Comparison of ENCODE assay signal across 7 mouse cellular contexts in the genomic region with DNA sequence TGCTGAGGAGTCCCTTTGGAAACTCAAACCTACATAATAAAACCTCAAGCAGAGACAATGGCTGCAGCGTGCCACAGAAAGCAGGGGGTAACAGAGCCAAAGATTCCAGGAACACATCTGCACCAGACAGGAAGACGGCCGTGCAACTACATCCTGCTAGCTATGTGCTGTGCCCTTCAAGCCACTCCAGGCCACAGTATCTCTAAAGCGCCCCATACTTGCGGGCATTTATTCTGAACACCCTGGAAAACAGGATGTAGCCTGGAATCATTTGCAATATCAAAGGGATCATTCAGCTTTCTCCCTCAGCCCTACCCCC.
DNase-seq lines count a peak whose midpoint lies in the region; ATAC-seq and TF ChIP-seq lines count a peak whose summit lies in the region.

No protein-coding gene starts in this region.

- peak overlapping the region; percentile 48 for H3K4me2 ChIP-seq in lung, embryonic 15.5 days
- peak overlapping the region; percentile 41 for H3K4me2 ChIP-seq in forebrain, embryonic 12.5 days
- peak overlapping the region; percentile 46 for H3K4me2 ChIP-seq in limb, embryonic 14.5 days (replicated peaks; ENCODE audit: low read depth, low read length, severe bottlenecking)
- peak overlapping the region; percentile 47 for H3K4me2 ChIP-seq in stomach, embryonic 15.5 days

- no peak for TF ChIP-seq POLR2A in limb, embryonic 14.5 days (IDR thresholded peaks at IDR 0.05; ENCODE audit: borderline replicate concordance, extremely low read depth, insufficient read depth, insufficient read length)

- no peaks in the 10 kb centered on the region for H3K9me3 ChIP-seq in lung, embryonic 15.5 days
- no peaks in the 10 kb centered on the region for H3K9me3 ChIP-seq in forebrain, embryonic 12.5 days
- no peaks in the 10 kb centered on the region for H3K9me3 ChIP-seq in limb, embryonic 14.5 days (ENCODE audit: control insufficient read depth, low read length)
- no peaks in the 10 kb centered on the region for H3K9me3 ChIP-seq in stomach, embryonic 15.5 days

- H3K9ac ChIP-seq in lung, embryonic 15.5 days = peak overlapping the region; percentile 13; the same call in 1 of the 2 replicates
- H3K9ac ChIP-seq in forebrain, embryonic 12.5 days = peak overlapping the region; percentile 5; the same call in 1 of the 2 replicates
- no peak overlapping the region; the same call in 1 of the 2 replicates for H3K9ac ChIP-seq in limb, embryonic 14.5 days (ENCODE audit: low read depth, low read length, severe bottlenecking)
- H3K9ac ChIP-seq in stomach, embryonic 15.5 days = no peak overlapping the region

- DNase-seq in lung, postnatal 36 days = no peak
- no peak for DNase-seq in limb, embryonic 14.5 days (ENCODE audit: low spot score)
- DNase-seq in adrenal gland, postnatal 25 days = no peak
- no peak for DNase-seq in urinary bladder, postnatal 4 days (ENCODE audit: low spot score in 2 of 2)

- peak overlapping the region; percentile 16; the same call in 1 of the 2 replicates for H3K4me3 ChIP-seq in lung, embryonic 15.5 days
- peak overlapping the region; percentile 19 for H3K4me3 ChIP-seq in forebrain, embryonic 12.5 days (replicated peaks)
- peak overlapping the region; percentile 15; the same call in 1 of the 2 replicates for H3K4me3 ChIP-seq in limb, embryonic 14.5 days (replicated peaks; ENCODE audit: low read length)
- H3K4me3 ChIP-seq in stomach, embryonic 15.5 days (replicated peaks) = peak overlapping the region; percentile 26

- peak overlapping the region; percentile 54 for H3K27ac ChIP-seq in lung, embryonic 15.5 days
- H3K27ac ChIP-seq in forebrain, embryonic 12.5 days = no peak overlapping the region
- H3K27ac ChIP-seq in limb, embryonic 14.5 days (replicated peaks; ENCODE audit: low read depth, low read length) = no peak overlapping the region
- H3K27ac ChIP-seq in stomach, embryonic 15.5 days = peak overlapping the region; percentile 17

- H3K27me3 ChIP-seq in lung, embryonic 15.5 days = no peaks in the 10 kb centered on the region
- peaks cover 6% of the 10 kb centered on the region; the same call in 1 of the 2 replicates for H3K27me3 ChIP-seq in forebrain, embryonic 12.5 days
- no peaks in the 10 kb centered on the region for H3K27me3 ChIP-seq in limb, embryonic 14.5 days (ENCODE audit: control insufficient read depth, insufficient read depth, low read length)
- no peaks in the 10 kb centered on the region for H3K27me3 ChIP-seq in stomach, embryonic 15.5 days (replicated peaks)

- WGBS in lung, embryonic 15.5 days = 28% methylated on average over 5 of the region's 5 CpGs
- 29% methylated on average over 5 of the region's 5 CpGs for WGBS in forebrain, embryonic 12.5 days
- WGBS in limb, embryonic 14.5 days = 27% methylated on average over 5 of the region's 5 CpGs
- 40% methylated on average over 5 of the region's 5 CpGs for WGBS in stomach, embryonic 15.5 days

- ATAC-seq in lung, embryonic 15.5 days (ENCODE audit: borderline replicate concordance, extremely low read depth, low FRiP score, low TSS enrichment) = no peak
- peak; percentile 27; the same call in 1 of the 2 replicates for ATAC-seq in forebrain, embryonic 12.5 days (ENCODE audit: low FRiP score)
- peak; percentile 31; the same call in 1 of the 2 replicates for ATAC-seq in limb, embryonic 14.5 days (ENCODE audit: low FRiP score, low read depth)
- no peak for ATAC-seq in stomach, embryonic 15.5 days (ENCODE audit: insufficient read depth, low FRiP score, low read depth)

- no peaks in the 10 kb centered on the region for H3K36me3 ChIP-seq in lung, embryonic 15.5 days
- H3K36me3 ChIP-seq in forebrain, embryonic 12.5 days (replicated peaks) = no peaks in the 10 kb centered on the region
- H3K36me3 ChIP-seq in limb, embryonic 14.5 days (ENCODE audit: control insufficient read depth, insufficient read depth, low read length) = no peaks in the 10 kb centered on the region
- H3K36me3 ChIP-seq in stomach, embryonic 15.5 days = 0 out of 2 replicates have a peak, but pooled peaks cover 5% of the 10 kb centered on the region

- peaks cover 26% of the 10 kb centered on the region for H3K4me1 ChIP-seq in lung, embryonic 15.5 days
- peaks cover 18% of the 10 kb centered on the region for H3K4me1 ChIP-seq in forebrain, embryonic 12.5 days
- 0 out of 2 replicates have a peak, but pooled peaks cover 3% of the 10 kb centered on the region for H3K4me1 ChIP-seq in limb, embryonic 14.5 days (ENCODE audit: control insufficient read depth, insufficient read depth, low read length)
- H3K4me1 ChIP-seq in stomach, embryonic 15.5 days = peaks cover 3% of the 10 kb centered on the region; the same call in 1 of the 2 replicates

Comparison
In these comparisons a context has a peak if more than half of its experiments do, and no peak if none do; other contexts are left out.
1. ATAC-seq: peak in forebrain, embryonic 12.5 days (single experiment) and limb, embryonic 14.5 days (single experiment); none in lung, embryonic 15.5 days (single experiment) and stomach, embryonic 15.5 days (single experiment).
2. H3K27ac ChIP-seq: peak in lung, embryonic 15.5 days (single experiment) and stomach, embryonic 15.5 days (single experiment); none in forebrain, embryonic 12.5 days (single experiment) and limb, embryonic 14.5 days (single experiment).
3. H3K9ac ChIP-seq: peak in lung, embryonic 15.5 days (single experiment) and forebrain, embryonic 12.5 days (single experiment); none in limb, embryonic 14.5 days (single experiment) and stomach, embryonic 15.5 days (single experiment).
4. Peak in every context shown above with its lines, with median percentiles within 50 percentile points of each other: H3K4me2 ChIP-seq and H3K4me3 ChIP-seq.